Mouse (Mus musculus) kidney, adult 9 months (tissue): ENCODE results near the gene Lnx2.

Experiments
- DNase-seq: peaks from one replicate; pipeline ENCODE4 v3.0.0; 2022

The Lnx2 gene

DNA sequence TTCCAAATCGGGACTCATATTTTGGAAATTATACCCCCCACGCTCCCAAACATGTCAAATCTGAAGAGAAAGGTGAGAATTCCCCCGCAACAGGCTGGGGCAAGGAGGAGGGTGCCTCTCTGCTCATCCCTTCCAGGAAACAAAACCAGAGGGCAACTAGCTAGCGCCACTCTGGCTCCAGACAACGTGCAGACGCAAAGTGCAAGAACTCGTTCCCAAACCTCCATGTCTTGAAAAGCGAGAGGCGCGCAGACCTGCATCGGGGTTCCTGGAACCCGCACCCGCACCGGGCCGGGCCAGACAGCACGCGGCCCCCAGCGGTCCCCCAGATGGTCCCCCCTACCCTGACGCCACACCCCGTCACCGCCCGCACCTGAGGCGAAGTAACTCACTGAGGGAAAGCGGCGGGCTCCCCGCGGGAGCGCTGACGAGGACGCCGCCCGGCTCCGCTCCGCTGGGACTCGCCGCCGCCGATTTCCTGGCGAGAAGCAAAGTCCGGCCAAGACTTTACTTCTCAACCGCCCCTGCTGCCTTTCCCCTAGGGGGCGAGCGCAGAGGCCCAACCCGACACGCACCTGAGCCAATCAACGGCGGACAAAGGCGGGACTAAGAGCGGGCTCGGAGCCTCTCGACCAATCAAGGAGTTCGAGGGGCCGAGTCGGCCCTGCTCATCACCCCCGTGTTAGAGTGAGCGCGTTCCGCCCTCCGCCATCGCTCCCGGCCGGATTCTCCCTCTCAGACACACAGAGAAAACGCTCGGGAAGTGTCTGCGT, at the start of gene Lnx2:
Gene Lnx2, minus strand, starts transcription at position 561 of the 773 bp plus-strand sequence.
- DNase-seq, result peak; percentile 99

- DNase-seq, result no peak
Observed at GRCm38 (mm10) chr5:147125542-147126185, 49.3 kb upstream of the Lnx2 start.

DNA sequence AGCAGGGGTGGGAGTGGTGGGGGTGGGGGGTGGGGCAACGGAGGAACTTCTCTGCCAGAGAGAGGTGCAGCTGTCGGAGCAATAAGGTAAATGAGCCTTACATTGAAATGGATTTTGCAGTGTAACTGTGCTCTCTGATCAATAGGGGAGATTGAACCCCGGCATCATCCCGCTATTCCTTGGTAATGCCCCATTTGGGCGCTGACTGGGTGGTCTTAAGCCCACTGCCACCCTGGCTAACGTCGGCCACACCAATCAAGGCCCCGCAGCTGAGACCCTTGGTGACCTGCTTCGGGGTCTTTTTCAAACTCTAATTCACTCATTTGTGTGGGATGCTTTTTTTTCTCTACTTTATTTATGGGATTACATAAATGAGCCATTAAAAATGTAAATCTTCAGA, 48.4 kb upstream of the Lnx2 start:
- no peak for DNase-seq

DNA sequence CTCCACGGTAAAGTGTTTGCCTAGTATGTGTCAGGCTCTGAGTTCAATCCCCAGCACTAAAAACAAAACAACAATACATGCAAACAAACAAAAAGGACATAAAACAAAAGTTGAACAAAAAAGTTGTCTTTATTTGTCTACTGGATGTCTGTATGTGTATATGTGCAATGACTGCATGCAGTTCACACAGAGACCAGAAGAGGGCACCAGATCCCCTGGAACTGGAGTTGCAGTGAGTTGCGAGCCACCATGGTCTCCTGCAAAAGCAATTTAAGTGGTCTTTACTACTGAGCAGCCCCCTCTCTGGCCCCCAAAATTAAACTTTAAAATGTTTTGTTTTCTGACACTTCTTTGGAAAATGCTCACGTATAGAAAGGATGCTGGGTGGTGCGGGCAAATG, 44.8 kb upstream of the Lnx2 start:
- no peak for DNase-seq

GRCm38 (mm10) chr5:147117027-147117426, 40.6 kb upstream of the Lnx2 start:
- no peak for DNase-seq

- DNase-seq, result no peak
Observed at GRCm38 (mm10) chr5:147115631-147116030, 39.2 kb upstream of the Lnx2 start.

- no peak for DNase-seq
Observed at GRCm38 (mm10) chr5:147114738-147115137, 38.4 kb upstream of the Lnx2 start.

GRCm38 (mm10) chr5:147108861-147109591, 32.6 kb upstream of the Lnx2 start:
- peak; percentile 68 for DNase-seq

- no peak for DNase-seq
Observed at GRCm38 (mm10) chr5:147107276-147107675, 30.9 kb upstream of the Lnx2 start.

DNA sequence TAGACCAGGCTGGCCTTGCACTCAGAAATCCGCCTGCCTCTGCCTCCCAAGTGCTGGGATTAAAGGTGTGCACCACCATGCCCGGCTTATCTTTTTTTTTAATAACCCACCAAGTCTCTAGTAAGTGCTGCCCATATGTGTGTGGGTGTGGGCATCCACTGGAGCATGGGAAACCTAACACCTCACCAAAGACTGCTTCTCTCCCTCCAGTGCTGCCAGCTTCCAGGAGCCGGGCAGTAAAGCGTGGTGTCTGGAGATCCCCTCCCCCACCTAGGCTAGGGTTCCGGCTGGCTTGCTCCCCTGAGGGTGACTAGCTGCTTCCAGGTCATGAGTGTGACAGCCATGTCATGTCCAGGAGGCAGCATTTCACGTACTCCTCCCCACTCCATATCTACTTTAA, 25.9 kb upstream of the Lnx2 start:
- DNase-seq, result no peak

- no peak for DNase-seq
Observed at GRCm38 (mm10) chr5:147100180-147100579, 23.8 kb upstream of the Lnx2 start.

DNA sequence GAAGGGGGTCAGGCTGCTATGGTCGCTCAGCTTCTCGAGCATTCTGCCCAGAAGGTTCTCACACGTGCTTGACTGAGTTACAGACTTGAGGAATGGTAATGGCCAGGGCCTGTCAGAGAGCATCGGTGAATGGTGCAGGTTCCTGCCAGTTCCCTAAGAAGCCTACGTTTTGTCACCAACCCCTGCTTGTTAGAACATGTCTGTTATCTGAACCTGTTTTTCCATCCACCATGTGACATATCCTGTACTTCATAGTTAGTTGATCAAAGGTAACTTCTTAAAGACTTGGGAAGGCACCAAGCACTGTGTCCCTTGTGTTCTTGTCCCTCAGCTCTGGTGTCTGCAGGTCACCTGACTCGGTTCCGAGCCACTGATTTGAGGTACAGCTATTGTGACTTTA, 22.3 kb upstream of the Lnx2 start:
- no peak for DNase-seq

- DNase-seq, result no peak
Observed at GRCm38 (mm10) chr5:147096586-147096985, 20.2 kb upstream of the Lnx2 start.

DNA sequence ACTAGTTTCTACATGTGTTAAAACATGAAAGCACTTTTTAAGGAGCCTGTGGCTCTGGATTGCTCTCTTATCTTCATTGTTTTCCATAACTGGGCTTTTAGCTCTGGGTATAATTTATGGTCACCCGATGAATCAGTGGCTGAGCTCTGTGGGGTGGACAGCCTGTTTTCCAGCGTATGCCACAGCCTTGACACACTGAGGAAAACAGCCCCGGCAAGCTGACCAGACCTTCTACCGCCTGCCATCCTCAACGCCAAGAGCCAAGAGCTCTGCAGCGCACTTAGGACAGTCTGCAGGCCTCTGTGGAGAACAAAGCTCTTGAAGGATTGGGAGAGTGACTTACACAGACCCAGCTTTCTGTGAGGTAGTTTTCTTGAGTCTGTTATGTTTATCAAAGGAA, 17.9 kb upstream of the Lnx2 start:
- DNase-seq, result no peak

GRCm38 (mm10) chr5:147092448-147092847, 16.1 kb upstream of the Lnx2 start:
- no peak for DNase-seq

DNA sequence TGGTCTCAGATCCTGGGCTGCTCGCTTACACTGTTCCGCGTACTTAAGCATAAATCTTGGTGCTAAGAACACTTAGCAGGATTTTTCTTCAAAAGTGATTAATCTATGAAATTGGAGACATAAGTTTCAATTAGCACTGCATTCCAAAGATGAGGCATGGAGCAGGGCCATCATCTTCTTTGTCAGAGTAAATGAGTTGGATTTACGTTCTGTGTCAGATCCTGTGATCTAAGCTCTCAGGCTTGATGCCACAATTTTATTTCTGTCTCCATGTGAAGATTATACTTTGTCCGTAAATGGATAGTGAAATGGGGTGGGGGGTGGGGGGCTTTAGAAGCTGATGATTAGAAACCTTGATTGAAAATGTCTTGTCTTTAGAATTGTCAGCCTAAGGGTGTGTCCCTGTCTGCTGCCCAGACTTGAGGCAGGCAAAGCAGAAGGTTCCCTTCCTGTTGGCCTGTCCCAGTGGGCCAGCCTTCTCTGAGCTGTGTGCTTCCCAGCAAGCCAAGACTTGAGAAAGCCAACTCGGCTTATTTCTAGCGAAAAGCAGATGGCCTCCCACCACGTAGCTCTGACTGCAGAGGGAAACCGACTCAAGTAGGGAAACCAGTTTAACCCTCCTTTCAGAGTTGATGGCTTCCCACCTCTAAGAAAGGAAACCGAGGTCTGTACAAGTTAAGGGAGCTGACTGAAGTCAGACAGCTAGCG, 14.0 kb upstream of the Lnx2 start:
- no peak for DNase-seq

GRCm38 (mm10) chr5:147089836-147090235, 13.4 kb upstream of the Lnx2 start:
- no peak for DNase-seq

GRCm38 (mm10) chr5:147086816-147087215, 10.4 kb upstream of the Lnx2 start:
- DNase-seq, result no peak

- no peak for DNase-seq
Observed at GRCm38 (mm10) chr5:147085201-147085894, 9.0 kb upstream of the Lnx2 start.

- DNase-seq, result peak; percentile 57
Observed at GRCm38 (mm10) chr5:147078110-147078900, 1.9 kb upstream of the Lnx2 start.

DNA sequence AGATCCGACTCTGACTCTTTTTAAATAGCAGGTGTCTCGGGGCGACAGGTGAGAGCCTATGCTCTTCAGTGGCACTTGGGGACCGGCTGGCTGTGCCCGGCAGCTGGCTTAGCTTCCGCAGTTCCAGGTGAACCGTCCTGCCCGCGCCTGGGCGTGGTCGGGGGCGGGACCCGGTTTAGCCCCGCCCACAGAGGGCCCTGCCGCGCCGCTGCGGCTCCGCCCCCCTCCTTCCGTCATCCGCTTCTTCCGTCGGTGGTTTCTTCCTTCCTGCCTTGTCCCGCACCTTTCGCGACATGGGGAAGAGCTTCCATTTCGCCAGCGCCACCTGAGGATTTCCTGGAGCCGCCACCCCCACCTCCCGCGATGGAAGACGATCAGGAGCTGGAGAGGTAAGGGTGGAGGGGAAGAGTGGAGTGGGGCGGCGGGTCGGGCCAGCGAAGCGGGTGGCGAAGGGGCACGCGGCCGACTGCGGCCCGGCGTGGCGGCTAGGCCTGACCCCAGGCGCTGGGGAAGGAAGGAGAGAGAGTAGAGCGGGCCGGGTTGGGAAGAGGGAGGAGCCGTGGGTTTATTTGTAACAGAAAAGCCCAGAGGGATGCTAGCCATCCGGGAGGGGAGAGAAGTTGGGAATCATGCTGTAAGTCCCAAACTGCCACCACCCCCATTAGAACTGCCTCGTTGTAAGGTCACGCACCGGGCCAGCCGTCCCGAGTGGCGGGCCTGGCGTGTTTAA, 1.1 kb upstream of the Lnx2 start:
- peak; percentile 97 for DNase-seq
